In genomic region chr12:65036892-65037545, GRCm38 (mm10) we compare ENCODE assay signal across 8 mouse cellular contexts. TPM values are rescaled to one million over a fixed set of nuclear protein-coding genes. Genes with fewer than 3 reads are reported as not detected.
DNase-seq lines count a peak whose midpoint lies in the region; ATAC-seq lines count a peak whose summit lies in the region.

No protein-coding gene starts in this region.

- H3K36me3 ChIP-seq in megakaryocyte, embryonic 14.5 days (replicated peaks; ENCODE audit: low read length) = peaks cover 11% of the 10 kb centered on the region
- no peaks in the 10 kb centered on the region for H3K36me3 ChIP-seq in hindbrain, embryonic 11.5 days (ENCODE audit: control insufficient read depth, insufficient read depth, low read length)
- no peaks in the 10 kb centered on the region; the same call in 1 of the 2 replicates for H3K36me3 ChIP-seq in midbrain, embryonic 11.5 days (ENCODE audit: control insufficient read depth, insufficient read depth, low read length)

- H3K27ac ChIP-seq in hindbrain, embryonic 11.5 days (ENCODE audit: low read depth, low read length) = no peak overlapping the region
- H3K27ac ChIP-seq in midbrain, embryonic 11.5 days (ENCODE audit: low read depth, low read length) = no peak overlapping the region

- 21% methylated on average over 18 of the region's 18 CpGs for WGBS in hindbrain, embryonic 11.5 days
- WGBS in midbrain, embryonic 11.5 days = 21% methylated on average over 18 of the region's 18 CpGs

- peaks cover 22% of the 10 kb centered on the region for H3K4me1 ChIP-seq in megakaryocyte, embryonic 14.5 days
- H3K4me1 ChIP-seq in hindbrain, embryonic 11.5 days (replicated peaks; ENCODE audit: control insufficient read depth, insufficient read depth, low read length) = no peaks in the 10 kb centered on the region
- peaks cover 11% of the 10 kb centered on the region for H3K4me1 ChIP-seq in midbrain, embryonic 11.5 days (ENCODE audit: control insufficient read depth, insufficient read depth, low read length)

- H3K27me3 ChIP-seq in megakaryocyte, embryonic 14.5 days (replicated peaks) = no peaks in the 10 kb centered on the region
- no peaks in the 10 kb centered on the region for H3K27me3 ChIP-seq in hindbrain, embryonic 11.5 days (ENCODE audit: control insufficient read depth, insufficient read depth, low read length)
- no peaks in the 10 kb centered on the region for H3K27me3 ChIP-seq in midbrain, embryonic 11.5 days (ENCODE audit: control insufficient read depth, insufficient read depth, low read length)

- no peaks in the 10 kb centered on the region for H3K9me3 ChIP-seq in megakaryocyte, embryonic 14.5 days
- H3K9me3 ChIP-seq in hindbrain, embryonic 11.5 days (ENCODE audit: control insufficient read depth, low read length) = no peaks in the 10 kb centered on the region
- no peaks in the 10 kb centered on the region for H3K9me3 ChIP-seq in midbrain, embryonic 11.5 days (ENCODE audit: control insufficient read depth, low read length)

- H3K9ac ChIP-seq in hindbrain, embryonic 11.5 days (ENCODE audit: low read depth, low read length) = no peak overlapping the region; the same call in 1 of the 2 replicates
- peak overlapping the region; percentile 91 for H3K9ac ChIP-seq in midbrain, embryonic 11.5 days (ENCODE audit: low read length)

- no peak for ATAC-seq in megakaryocyte, adult 5-6 weeks (ENCODE audit: poor library complexity, severe bottlenecking)
- peak; percentile 34; the same call in 1 of the 2 replicates for ATAC-seq in hindbrain, embryonic 11.5 days (ENCODE audit: low FRiP score)
- ATAC-seq in midbrain, embryonic 11.5 days (ENCODE audit: low FRiP score) = 0 out of 2 replicates have a peak, but pooled peaks have one; percentile 31

- DNase-seq in c-Kit-positive CD71-positive TER-119-positive erythroid progenitor cells, embryonic 14.5 days (ENCODE audit: low spot score) = peak; percentile 23
- DNase-seq in hindbrain, embryonic 11.5 days (ENCODE audit: low spot score) = peak; percentile 19
- DNase-seq in midbrain, embryonic 11.5 days (ENCODE audit: low spot score, missing footprints) = peak; percentile 90
- no peak for DNase-seq in yolk sac, embryonic 10.5 days (ENCODE audit: low spot score)
- no peak for DNase-seq in layer of hippocampus, adult 11-12 months (ENCODE audit: low spot score)
- DNase-seq in thymus, postnatal 4 days = no peak

- peak overlapping the region; percentile 99 for H3K4me3 ChIP-seq in megakaryocyte, embryonic 14.5 days (replicated peaks)
- H3K4me3 ChIP-seq in hindbrain, embryonic 11.5 days (ENCODE audit: low read depth, low read length) = peak overlapping the region; percentile 89
- H3K4me3 ChIP-seq in midbrain, embryonic 11.5 days (ENCODE audit: low read depth, low read length) = peak overlapping the region; percentile 95

- peak overlapping the region; percentile 35 for H3K4me2 ChIP-seq in hindbrain, embryonic 11.5 days (replicated peaks; ENCODE audit: low read depth, low read length)
- H3K4me2 ChIP-seq in midbrain, embryonic 11.5 days = peak overlapping the region; percentile 64

RNA-seq across cellular contexts. Expression of gene Prpf39, which starts 0.9 kb away (rescaled TPM):
- 0.63 and 1.3 TPM in 2 replicates for polyA plus RNA-seq in megakaryocyte, embryonic 14.5 days (2012; ENCODE audit: insufficient read depth, low replicate concordance)
- 29.9 and 38.7 TPM in 2 replicates for total RNA-seq in megakaryocyte, adult 5-6 weeks (2015)
- total RNA-seq in megakaryocyte, adult 5-6 weeks (2017) = 39.2 and 41.0 TPM in 2 replicates
- polyA plus RNA-seq in hindbrain, embryonic 11.5 days (2014; fragmentation: Nextera tagmentation; extraction: Ambion mirVana) = 61.6 and 64.9 TPM in 2 replicates
- 63.9 and 69.6 TPM in 2 replicates for polyA plus RNA-seq in midbrain, embryonic 11.5 days (2014; fragmentation: Nextera tagmentation; extraction: Ambion mirVana)

RNA-seq across cellular contexts. Expression of gene Fkbp3, which starts 36.8 kb away (rescaled TPM):
- 40.1 TPM in 1 of 2 replicates, not detected in the other for polyA plus RNA-seq in megakaryocyte, embryonic 14.5 days (2012; ENCODE audit: insufficient read depth, low replicate concordance)
- total RNA-seq in megakaryocyte, adult 5-6 weeks (2015) = 111 and 122 TPM in 2 replicates
- 101 and 117 TPM in 2 replicates for total RNA-seq in megakaryocyte, adult 5-6 weeks (2017)
- 706 TPM in 2 replicates for polyA plus RNA-seq in hindbrain, embryonic 11.5 days (2014; fragmentation: Nextera tagmentation; extraction: Ambion mirVana)
- 793 and 830 TPM in 2 replicates for polyA plus RNA-seq in midbrain, embryonic 11.5 days (2014; fragmentation: Nextera tagmentation; extraction: Ambion mirVana)

RNA-seq across cellular contexts. Expression of gene Fancm, which starts 38.4 kb away (rescaled TPM):
- polyA plus RNA-seq in megakaryocyte, embryonic 14.5 days (2012; ENCODE audit: insufficient read depth, low replicate concordance) = 0.26 and 1.0 TPM in 2 replicates
- 13.0 and 18.7 TPM in 2 replicates for total RNA-seq in megakaryocyte, adult 5-6 weeks (2015)
- total RNA-seq in megakaryocyte, adult 5-6 weeks (2017) = 20.7 and 24.6 TPM in 2 replicates
- 10.5 and 13.1 TPM in 2 replicates for polyA plus RNA-seq in hindbrain, embryonic 11.5 days (2014; fragmentation: Nextera tagmentation; extraction: Ambion mirVana)
- polyA plus RNA-seq in midbrain, embryonic 11.5 days (2014; fragmentation: Nextera tagmentation; extraction: Ambion mirVana) = 9.5 and 11.3 TPM in 2 replicates

Comparison
In these comparisons a context has a peak if more than half of its experiments do, and no peak if none do; other contexts are left out.
1. DNase-seq: peak in c-Kit-positive CD71-positive TER-119-positive erythroid progenitor cells, embryonic 14.5 days (single experiment), hindbrain, embryonic 11.5 days (single experiment) and midbrain, embryonic 11.5 days (single experiment); none in yolk sac, embryonic 10.5 days (single experiment), layer of hippocampus, adult 11-12 months (single experiment) and thymus, postnatal 4 days (single experiment).
2. RNA of gene Prpf39, which starts 0.9 kb away (polyA plus RNA-seq): 61.6 to 64.9 TPM in hindbrain, embryonic 11.5 days and 63.9 to 69.6 TPM in midbrain, embryonic 11.5 days; 0.63 to 1.3 TPM in megakaryocyte, embryonic 14.5 days; every median in the first group is over 10 times any median in the second.
3. RNA of gene Fkbp3, which starts 36.8 kb away (polyA plus RNA-seq): 793 to 830 TPM in midbrain, embryonic 11.5 days and 706 TPM in hindbrain, embryonic 11.5 days; 40.1 TPM in megakaryocyte, embryonic 14.5 days; every median in the first group is over 10 times any median in the second.
4. Peak in every context shown above with its lines, with median percentiles within 50 percentile points of each other: H3K4me3 ChIP-seq.